Mouse (Mus musculus): ENCODE data around the gene Olfr1315-ps1.

Olfr1315-ps1 gene

DNA sequence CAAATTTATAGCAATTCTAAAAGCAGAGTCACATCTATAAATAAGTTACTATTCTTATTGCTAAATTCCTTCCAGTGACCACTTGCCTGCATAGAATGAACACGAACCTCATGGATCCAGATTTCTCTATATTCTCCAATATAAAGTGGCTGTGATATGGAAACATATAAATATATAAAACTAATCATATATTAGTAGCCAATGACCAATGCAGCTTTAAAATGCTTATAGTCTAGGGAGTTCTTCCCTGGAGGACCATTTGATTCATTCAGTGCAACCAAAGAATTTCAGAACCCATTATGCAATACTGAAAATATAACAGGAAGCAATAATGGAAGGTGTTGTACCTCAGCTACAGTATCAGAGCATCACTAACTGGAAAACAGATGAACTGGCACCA, at the start of gene Olfr1315-ps1:
Gene Olfr1315-ps1, minus strand, starts transcription at position 101 of the 400 bp plus-strand sequence.
- DNase-seq (ENCODE audit: low spot score): no peak

DNA sequence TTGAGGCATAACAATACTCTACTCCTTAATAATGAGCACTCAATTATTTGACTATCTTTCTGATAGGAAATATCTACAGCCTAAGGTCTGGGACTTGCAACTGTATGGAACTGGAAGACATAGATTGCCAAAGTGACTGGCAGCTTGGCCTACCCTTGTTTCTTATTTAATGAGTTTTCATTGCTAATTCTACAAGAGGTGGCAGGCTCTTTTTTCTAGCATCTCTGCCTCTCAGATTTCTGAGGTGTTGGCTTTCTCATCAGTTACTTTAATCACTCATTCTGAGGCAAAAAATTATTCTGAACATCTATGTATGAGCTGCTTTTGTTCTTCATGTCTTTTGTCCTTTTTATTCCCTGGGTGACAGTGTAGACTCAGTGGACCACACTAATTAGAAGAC, 38.7 kb upstream of the Olfr1315-ps1 start, which contains the start of gene Olfr1318:
Gene Olfr1318, plus strand, starts transcription at position 301 of the 400 bp plus-strand sequence.
- no peak for DNase-seq (ENCODE audit: low spot score)

DNA sequence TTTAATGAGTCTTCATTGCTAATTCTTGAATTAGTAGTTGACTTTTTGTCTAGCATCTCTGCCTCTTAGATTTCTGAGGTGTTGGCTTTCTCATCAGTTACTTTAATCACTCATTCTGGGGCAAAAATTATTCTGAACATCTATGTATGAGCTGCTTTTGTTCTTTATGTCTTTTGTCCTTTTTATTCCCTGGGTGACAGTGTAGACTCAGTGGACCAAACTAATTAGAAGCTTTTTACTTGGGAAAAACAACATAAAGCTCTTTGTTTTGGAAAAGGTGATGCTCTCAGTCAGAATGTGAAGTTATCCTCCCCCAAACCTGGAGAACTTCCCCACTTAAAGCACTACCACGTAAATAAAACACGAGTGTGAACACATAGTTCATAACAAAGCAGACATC, 24.8 kb upstream of the Olfr1315-ps1 start, which contains the start of gene Olfr1317:
Gene Olfr1317, plus strand, starts transcription at position 301 of the 400 bp plus-strand sequence.
- DNase-seq (ENCODE audit: low spot score): no peak

DNA sequence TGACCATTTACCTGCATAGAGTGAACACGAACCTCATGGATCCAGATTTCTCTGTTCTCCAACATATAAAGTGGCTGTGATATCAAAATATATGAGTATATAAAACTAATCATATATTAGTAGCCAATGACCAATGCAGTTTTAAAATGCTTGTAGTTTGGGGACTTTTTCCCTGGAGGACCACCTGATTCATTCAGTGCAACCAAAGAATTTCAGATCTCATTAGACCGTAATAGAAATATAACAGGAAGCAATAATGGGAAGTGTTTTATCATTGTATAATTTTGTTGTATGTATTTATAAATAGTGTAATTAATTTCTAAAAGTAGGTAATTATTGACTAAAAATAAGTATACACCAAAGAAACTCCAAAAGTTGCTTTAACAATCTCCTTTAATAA, 19.6 kb upstream of the Olfr1315-ps1 start, which contains the start of gene Olfr1316:
Gene Olfr1316, minus strand, starts transcription at position 101 of the 400 bp plus-strand sequence.
- DNase-seq (ENCODE audit: low spot score): no peak

DNA sequence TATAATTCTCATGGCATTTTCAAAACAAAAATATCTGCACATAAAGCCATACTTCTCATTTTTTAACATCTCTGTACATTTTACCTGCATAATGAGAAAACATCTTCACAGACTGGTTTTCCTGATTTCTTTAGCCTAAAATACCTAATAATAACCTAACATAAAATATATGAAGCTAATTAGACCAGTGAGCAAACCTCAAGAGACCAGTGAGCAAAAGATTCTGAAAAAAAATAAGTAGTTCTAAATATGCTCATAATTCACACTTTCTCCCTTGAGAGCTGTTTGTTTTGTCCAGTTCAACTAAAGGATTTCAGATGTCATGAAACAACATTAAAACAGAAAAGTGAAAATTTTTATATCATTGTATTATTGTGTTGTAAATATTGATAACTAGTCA, 18.6 kb downstream of the Olfr1315-ps1 start, which contains the start of gene Olfr1314:
Gene Olfr1314, minus strand, starts transcription at position 101 of the 400 bp plus-strand sequence.
- no peak for DNase-seq (ENCODE audit: low spot score)

DNA sequence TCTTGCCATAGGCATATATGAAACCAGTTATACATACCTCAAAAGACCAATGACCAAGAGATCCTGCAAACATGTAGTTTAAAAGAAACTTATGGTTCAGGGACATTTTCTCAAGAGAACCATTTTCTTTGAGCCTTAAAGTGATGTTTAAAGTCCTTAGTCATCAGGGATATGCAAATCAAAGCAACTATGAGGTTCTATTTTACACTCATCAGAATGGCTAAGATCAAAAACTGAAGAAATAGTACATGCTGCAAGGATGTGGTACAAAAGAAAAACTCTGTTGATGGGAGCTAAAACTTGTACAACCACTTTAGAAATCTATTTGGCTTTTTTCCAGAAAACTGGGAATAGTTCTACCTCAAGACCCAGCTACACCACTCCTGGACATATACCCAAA, 37.5 kb downstream of the Olfr1315-ps1 start, which contains the start of gene Olfr1313:
Gene Olfr1313, minus strand, starts transcription at position 101 of the 400 bp plus-strand sequence.
- DNase-seq (ENCODE audit: low spot score): no peak
